Mouse (Mus musculus) forebrain, embryonic 15.5 days (tissue): ENCODE data around the gene Slain2. TPM values are rescaled to one million over a fixed set of nuclear protein-coding genes. Genes with fewer than 3 reads are reported as not detected.
"Not testable (repeated sequence)": the region's sequence is repeated elsewhere in the genome, so short reads cannot be mapped to it uniquely, and the experiment has no call there.

Experiments used
- ATAC-seq: fragments of 200-750 bp; cut with Nextera tagmentation; replicated peaks from 2 replicates; pipeline ENCODE4 v1.8.0; 2017; ENCODE audit warnings: mild to moderate bottlenecking, moderate TSS enrichment, moderate library complexity
- H3K27ac ChIP-seq: fragments of 300-500 bp; sonication (generic); replicated peaks from 2 replicates; pipeline ENCODE4 v1.5.1; 2015; ENCODE audit warnings: mild to moderate bottlenecking, inconsistent platforms
- H3K27me3 ChIP-seq: fragments of 300-500 bp; sonication (generic); 2 replicates; pipeline ENCODE4 v1.6.1; 2015; ENCODE audit warnings: inconsistent platforms
- H3K36me3 ChIP-seq: fragments of 300-500 bp; sonication (generic); 2 replicates; pipeline ENCODE4 v1.6.1; 2015; ENCODE audit warnings: mild to moderate bottlenecking, inconsistent platforms
- H3K4me1 ChIP-seq: fragments of 300-500 bp; sonication (generic); 2 replicates; pipeline ENCODE4 v1.6.1; 2015; ENCODE audit warnings: inconsistent platforms
- H3K4me2 ChIP-seq: fragments of 300-500 bp; sonication (generic); replicated peaks from 2 replicates; pipeline ENCODE4 v1.6.1; 2015; ENCODE audit warnings: mild to moderate bottlenecking, inconsistent platforms
- H3K4me3 ChIP-seq: fragments of 300-500 bp; sonication (generic); 2 replicates; pipeline ENCODE4 v1.5.1; 2015; ENCODE audit warnings: mild to moderate bottlenecking, inconsistent platforms
- H3K9ac ChIP-seq: fragments of 300-500 bp; sonication (generic); replicated peaks from 2 replicates; pipeline ENCODE4 v1.6.1; 2015; ENCODE audit warnings: mild to moderate bottlenecking, inconsistent platforms
- H3K9me3 ChIP-seq: fragments of 300-500 bp; sonication (generic); 2 replicates; pipeline ENCODE4 v1.6.1; 2016; ENCODE audit warnings: inconsistent platforms
- WGBS: fragments of 180-500 bp; shearing (Covaris S2); methylation state at CpG from one replicate; pipeline ENCODE4 v1.1.7; 2015; ENCODE audit warnings: mixed read lengths; 5-methylcytosine and 5-hydroxymethylcytosine counted together
- polyA plus RNA-seq: library from polyadenylated mRNA; unstranded; fragments of >200 nt; fragmentation: Nextera tagmentation; extraction: Ambion mirVana; gene quantifications from 2 replicates; pipeline ENCODE4 v1.2.1, GENCODE M21; 2015

The Slain2 gene
- polyA plus RNA-seq, 1 experiment from 2014 or later: 18.4 TPM

DNA sequence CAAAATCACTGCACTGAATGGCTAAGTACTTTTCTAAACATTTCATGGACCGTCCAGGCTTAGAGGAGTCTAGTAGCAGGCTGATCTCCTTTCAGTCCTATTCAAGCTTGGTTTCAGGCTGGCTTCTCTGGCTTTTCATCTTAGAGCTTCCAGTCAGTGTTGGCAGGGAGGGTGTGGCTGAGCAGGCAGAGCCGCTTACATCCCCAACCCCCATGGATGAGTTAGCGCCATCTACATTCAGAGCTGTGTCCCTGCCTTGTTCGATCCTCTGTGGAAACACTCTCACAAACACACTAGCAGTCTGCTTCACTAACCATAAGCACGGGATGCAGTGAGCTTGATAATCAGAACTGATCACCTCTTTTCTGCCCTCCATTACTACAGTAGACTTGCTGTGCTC lies 58.8 kb downstream of the Slain2 start:
- Histone ChIP-seq H3K4me2 (no peak overlapping the region), H3K27me3 (no peaks in the 10 kb centered on the region), H3K27ac (no peak overlapping the region), H3K4me1 (no peaks in the 10 kb centered on the region), H3K36me3 (peaks cover 27% of the 10 kb centered on the region), H3K4me3 (no peak overlapping the region), H3K9me3 (no peaks in the 10 kb centered on the region), H3K9ac (no peak overlapping the region)
- 42% methylated on average over 5 of the region's 5 CpGs for WGBS
- no peak for ATAC-seq

DNA sequence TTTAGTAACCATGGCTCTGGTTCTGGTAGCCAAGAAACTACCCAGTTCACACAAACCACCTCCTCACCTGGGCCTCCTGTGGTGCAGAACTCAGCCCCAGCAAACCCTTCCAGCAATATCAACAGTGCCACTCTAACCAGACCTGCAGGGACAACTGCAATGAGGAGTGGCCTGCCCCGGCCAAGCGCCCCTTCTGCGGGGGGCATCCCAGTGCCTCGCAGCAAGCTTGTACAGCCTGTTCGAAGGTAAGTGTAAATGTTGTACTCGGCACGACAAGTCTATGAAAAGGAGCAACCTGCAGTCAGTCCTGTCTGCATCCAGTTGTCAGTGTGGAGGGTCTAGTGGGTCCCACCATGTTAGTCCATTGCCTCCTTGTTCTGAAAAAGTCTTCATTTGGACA lies 60.5 kb downstream of the Slain2 start, which contains the start of gene Gm10135:
TSS of gene Gm10135 (minus strand) at position 101 of the 400 bp plus-strand sequence.
- Histone ChIP-seq H3K36me3 (peaks cover 28% of the 10 kb centered on the region), H3K27me3 (no peaks in the 10 kb centered on the region), H3K9ac (no peak within 1 kb of the TSS), H3K4me1 (no peaks in the 10 kb centered on the region), H3K27ac (no peak within 1 kb of the TSS), H3K9me3 (no peaks in the 10 kb centered on the region), H3K4me3 (no peak within 1 kb of the TSS), H3K4me2 (no peak within 1 kb of the TSS)
- ATAC-seq: no peak
- 98% methylated on average over 7 of the region's 7 CpGs for WGBS

DNA sequence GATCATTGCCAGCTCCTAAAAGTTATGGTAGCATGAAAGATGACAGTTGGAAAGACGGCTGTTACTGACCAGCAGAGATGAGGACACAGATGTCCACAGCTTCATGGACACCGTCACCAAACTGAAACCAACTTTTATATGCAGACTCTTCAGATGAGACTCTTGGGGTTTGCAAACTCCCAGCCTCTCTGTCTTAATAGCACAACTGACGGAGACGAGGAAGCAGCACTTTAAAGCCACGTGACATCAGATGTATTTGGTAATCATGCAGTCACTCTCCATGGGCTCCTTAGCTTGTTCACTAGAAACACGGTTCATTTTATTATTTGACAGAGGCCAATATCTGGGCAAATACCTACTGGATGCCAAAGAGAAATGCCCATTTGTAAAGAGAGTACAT lies 61.9 kb downstream of the Slain2 start:
- no peak for ATAC-seq
- no peaks in the 10 kb centered on the region for H3K9me3 ChIP-seq
- no peaks in the 10 kb centered on the region for H3K27me3 ChIP-seq
- H3K36me3 ChIP-seq: peaks cover 32% of the 10 kb centered on the region
- 93% methylated on average over 6 of the region's 6 CpGs for WGBS
- H3K4me1 ChIP-seq: no peaks in the 10 kb centered on the region
- no peak overlapping the region for H3K4me2 ChIP-seq
- no peak overlapping the region for H3K9ac ChIP-seq
- H3K4me3 ChIP-seq: no peak overlapping the region
- no peak overlapping the region for H3K27ac ChIP-seq

DNA sequence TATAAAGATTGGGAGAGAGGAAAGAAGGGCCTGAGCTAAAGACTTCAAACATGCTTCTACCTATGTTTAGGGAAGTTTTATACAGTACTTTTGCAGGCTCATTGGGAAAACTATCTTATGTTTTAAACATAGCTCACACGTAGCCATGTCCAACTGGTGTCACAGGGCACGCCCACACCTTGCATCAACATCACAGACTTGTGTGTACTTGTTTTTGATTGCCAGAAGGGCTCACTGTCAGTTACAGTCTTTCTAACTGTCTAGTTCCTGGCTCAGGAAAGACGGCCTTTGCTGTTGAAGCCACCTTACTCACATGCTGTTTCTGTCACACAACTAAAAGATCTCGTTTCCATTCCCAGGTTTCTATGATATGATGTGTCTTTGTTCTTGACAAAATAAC lies 62.4 kb downstream of the Slain2 start:
- 79% methylated on average over 4 of the region's 4 CpGs for WGBS
- H3K9me3 ChIP-seq: no peaks in the 10 kb centered on the region
- no peaks in the 10 kb centered on the region for H3K4me1 ChIP-seq
- no peak for ATAC-seq
- H3K4me2 ChIP-seq: no peak overlapping the region
- no peak overlapping the region for H3K9ac ChIP-seq
- H3K27ac ChIP-seq: no peak overlapping the region
- H3K36me3 ChIP-seq: peaks cover 32% of the 10 kb centered on the region
- no peaks in the 10 kb centered on the region for H3K27me3 ChIP-seq
- H3K4me3 ChIP-seq: no peak overlapping the region

DNA sequence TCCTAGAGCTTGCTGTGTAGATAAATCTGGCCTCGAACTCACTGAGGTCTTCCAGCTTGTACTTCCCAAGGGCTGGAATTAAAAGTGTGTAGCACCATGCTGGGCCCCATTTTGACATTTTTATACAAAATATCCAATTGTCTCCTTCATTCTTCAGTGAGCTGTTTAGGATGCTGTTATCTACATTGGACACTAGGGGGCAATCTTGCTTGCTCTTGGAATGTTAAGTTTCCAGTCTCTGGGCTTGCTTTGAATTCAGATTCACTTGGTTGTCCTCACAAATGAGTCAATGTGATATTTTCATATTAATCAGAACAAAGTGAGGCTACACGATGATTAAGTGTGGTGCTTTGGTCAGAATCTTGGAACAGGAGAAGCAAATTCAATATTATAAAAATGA lies 70.0 kb downstream of the Slain2 start:
- H3K4me2 ChIP-seq: no peak overlapping the region
- 5% methylated on average over 2 of the region's 2 CpGs for WGBS
- peaks cover 9% of the 10 kb centered on the region; the same call in 1 of the 2 replicates for H3K36me3 ChIP-seq
- ATAC-seq: no peak; the same call in 1 of the 2 replicates
- no peak overlapping the region for H3K27ac ChIP-seq
- no peaks in the 10 kb centered on the region for H3K9me3 ChIP-seq
- H3K27me3 ChIP-seq: no peaks in the 10 kb centered on the region
- H3K4me1 ChIP-seq: no peaks in the 10 kb centered on the region
- H3K4me3 ChIP-seq: no peak overlapping the region
- no peak overlapping the region for H3K9ac ChIP-seq

DNA sequence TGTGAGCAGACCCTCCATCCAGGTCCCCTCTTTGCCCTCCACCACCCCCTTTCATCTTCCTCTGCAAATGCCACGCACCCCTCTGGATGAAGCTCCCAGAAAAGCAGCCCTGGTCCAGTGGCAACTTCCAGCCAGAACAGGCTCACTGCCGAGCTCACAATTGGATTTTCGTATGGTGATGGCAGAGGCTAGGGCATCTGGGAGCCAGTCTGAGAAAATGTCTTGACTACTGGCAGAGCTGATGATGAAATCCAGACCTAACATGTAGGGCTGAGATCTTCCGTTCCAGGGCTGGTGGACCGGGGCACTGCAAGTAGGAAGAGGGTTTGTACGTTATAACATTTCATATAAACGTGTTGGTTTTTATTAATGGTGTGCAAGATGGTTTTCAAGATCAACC lies 73.7 kb downstream of the Slain2 start:
- no peak overlapping the region for H3K9ac ChIP-seq
- WGBS: 94% methylated on average over 7 of the region's 7 CpGs
- H3K36me3 ChIP-seq: no peaks in the 10 kb centered on the region
- H3K4me2 ChIP-seq: no peak overlapping the region
- no peak for ATAC-seq
- no peak overlapping the region for H3K4me3 ChIP-seq
- no peaks in the 10 kb centered on the region for H3K9me3 ChIP-seq
- no peak overlapping the region for H3K27ac ChIP-seq
- 0 out of 2 replicates have a peak, but pooled peaks cover 6% of the 10 kb centered on the region for H3K4me1 ChIP-seq
- H3K27me3 ChIP-seq: no peaks in the 10 kb centered on the region

DNA sequence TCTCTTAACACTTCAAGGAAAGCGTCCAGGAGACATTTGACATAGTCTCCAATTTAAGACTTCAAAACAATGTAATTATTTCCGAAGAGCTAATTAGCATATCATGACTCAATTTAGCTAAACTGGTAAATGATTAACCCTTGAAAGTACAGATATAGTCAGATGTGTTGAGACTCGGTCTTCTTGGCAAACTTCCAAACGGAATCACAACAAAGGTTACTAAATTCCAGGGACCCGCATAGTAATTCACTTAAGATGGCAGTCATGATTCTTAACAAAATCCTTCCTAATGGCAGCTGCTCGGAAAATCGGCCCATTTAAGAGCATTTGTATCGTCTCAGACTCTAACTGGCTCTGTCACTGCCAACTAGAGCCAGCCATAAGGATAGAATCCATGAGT lies 75.7 kb downstream of the Slain2 start:
- Histone ChIP-seq H3K27me3 (no peaks in the 10 kb centered on the region), H3K9me3 (no peaks in the 10 kb centered on the region), H3K9ac (no peak overlapping the region), H3K36me3 (no peaks in the 10 kb centered on the region), H3K4me2 (no peak overlapping the region), H3K4me1 (peaks cover 10% of the 10 kb centered on the region; the same call in 1 of the 2 replicates), H3K27ac (no peak overlapping the region), H3K4me3 (no peak overlapping the region)
- no peak for ATAC-seq
- 23% methylated on average over 8 of the region's 8 CpGs for WGBS

DNA sequence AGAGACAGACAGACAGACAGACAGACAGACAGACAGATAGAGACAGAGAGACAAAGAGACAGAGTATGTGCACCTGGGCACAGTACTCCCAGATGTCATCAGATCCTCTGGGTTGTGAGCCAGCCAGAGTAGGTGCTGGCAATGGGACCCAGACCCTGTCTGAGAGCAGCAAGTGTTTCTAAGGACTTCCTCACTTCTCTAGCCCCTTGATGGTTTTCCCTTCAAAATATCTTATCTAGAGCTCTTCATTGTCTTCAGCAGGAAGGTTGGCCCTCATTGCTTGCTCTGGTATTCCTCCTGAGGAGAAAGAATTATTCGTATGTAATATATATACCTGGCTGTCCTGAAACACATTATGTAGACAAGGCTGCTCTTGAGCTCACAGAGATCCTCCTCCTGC lies 78.4 kb downstream of the Slain2 start:
- no peak for ATAC-seq
- no peak overlapping the region for H3K27ac ChIP-seq
- no peaks in the 10 kb centered on the region for H3K27me3 ChIP-seq
- no peaks in the 10 kb centered on the region for H3K36me3 ChIP-seq
- H3K9ac ChIP-seq: no peak overlapping the region
- H3K4me3 ChIP-seq: no peak overlapping the region
- H3K4me1 ChIP-seq: peaks cover 14% of the 10 kb centered on the region
- H3K9me3 ChIP-seq: no peaks in the 10 kb centered on the region
- no peak overlapping the region for H3K4me2 ChIP-seq
- WGBS: 79% methylated on average over 1 of the region's 1 CpGs

DNA sequence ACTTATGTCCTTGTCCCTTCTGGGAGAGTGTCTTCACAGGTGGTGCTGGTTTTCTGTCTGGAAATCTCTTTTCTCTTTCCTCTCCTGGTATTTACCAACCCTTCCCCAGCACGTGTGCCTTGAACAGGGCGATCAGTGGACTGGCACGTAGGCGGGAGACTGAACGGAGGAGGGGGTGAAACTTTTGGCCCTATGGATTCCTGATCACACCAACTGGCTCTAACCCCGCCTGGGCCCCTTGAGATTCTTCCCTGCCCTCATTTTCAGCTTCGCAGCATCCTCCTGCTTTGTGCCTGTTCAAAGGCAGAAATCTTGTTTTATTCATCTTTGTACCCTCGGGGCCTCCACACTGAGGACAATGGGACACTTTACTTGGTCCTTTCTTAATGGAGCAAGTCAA lies 80.3 kb downstream of the Slain2 start:
- ATAC-seq: no peak
- H3K27me3 ChIP-seq: no peaks in the 10 kb centered on the region
- no peak overlapping the region for H3K4me2 ChIP-seq
- H3K27ac ChIP-seq: no peak overlapping the region
- WGBS: 29% methylated on average over 8 of the region's 8 CpGs
- no peaks in the 10 kb centered on the region for H3K36me3 ChIP-seq
- peaks cover 14% of the 10 kb centered on the region for H3K4me1 ChIP-seq
- H3K4me3 ChIP-seq: no peak overlapping the region
- no peaks in the 10 kb centered on the region for H3K9me3 ChIP-seq
- no peak overlapping the region for H3K9ac ChIP-seq

DNA sequence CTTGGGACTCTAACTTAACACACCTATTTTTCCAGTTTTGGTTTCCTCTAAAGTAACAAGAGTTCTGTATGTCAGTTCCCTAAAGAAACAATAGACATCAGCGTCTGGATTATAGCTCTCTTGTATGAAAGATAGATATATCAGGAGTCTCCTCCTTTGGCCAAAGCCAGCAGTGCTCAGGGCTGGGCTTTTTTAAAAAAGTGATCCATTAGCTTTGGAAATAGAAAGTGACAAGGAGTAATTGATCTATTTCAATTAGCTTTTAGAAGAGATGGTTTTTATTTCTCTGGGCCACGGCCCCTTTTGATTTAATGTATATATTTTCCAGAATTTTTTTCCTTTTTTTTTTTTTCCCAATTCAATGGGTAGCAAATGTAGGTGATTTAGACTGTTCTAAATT lies 80.8 kb downstream of the Slain2 start:
- Histone ChIP-seq H3K4me2 (no peak overlapping the region), H3K9ac (no peak overlapping the region), H3K9me3 (no peaks in the 10 kb centered on the region), H3K27ac (no peak overlapping the region), H3K36me3 (no peaks in the 10 kb centered on the region), H3K4me3 (no peak overlapping the region), H3K27me3 (no peaks in the 10 kb centered on the region), H3K4me1 (peaks cover 10% of the 10 kb centered on the region)
- 65% methylated on average over 2 of the region's 2 CpGs for WGBS
- no peak for ATAC-seq

DNA sequence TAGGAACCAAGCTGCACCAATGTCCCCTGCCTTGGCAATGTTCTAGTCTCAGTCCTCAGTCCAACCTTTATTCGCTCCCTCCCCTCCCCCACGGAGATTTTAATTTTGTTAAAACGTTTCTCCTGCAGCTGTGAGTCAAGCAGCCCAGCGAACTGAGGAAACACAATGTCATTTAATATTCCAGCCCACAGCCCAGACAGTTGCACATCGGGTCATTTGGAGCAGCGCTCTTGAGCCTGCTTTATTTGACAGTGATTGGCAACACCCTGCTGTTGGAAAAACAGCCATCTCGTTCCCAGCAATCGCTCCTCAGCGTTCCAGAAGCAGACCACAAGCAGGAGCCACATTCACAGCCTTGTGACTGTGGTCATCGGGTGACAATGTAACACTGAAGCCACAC lies 81.3 kb downstream of the Slain2 start:
- Histone ChIP-seq H3K27me3 (no peaks in the 10 kb centered on the region), H3K36me3 (no peaks in the 10 kb centered on the region), H3K9ac (no peak overlapping the region), H3K27ac (no peak overlapping the region), H3K4me1 (peaks cover 8% of the 10 kb centered on the region), H3K4me2 (no peak overlapping the region), H3K9me3 (no peaks in the 10 kb centered on the region), H3K4me3 (no peak overlapping the region)
- peak; percentile 48; the same call in 1 of the 2 replicates for ATAC-seq
- WGBS: 28% methylated on average over 10 of the region's 10 CpGs

DNA sequence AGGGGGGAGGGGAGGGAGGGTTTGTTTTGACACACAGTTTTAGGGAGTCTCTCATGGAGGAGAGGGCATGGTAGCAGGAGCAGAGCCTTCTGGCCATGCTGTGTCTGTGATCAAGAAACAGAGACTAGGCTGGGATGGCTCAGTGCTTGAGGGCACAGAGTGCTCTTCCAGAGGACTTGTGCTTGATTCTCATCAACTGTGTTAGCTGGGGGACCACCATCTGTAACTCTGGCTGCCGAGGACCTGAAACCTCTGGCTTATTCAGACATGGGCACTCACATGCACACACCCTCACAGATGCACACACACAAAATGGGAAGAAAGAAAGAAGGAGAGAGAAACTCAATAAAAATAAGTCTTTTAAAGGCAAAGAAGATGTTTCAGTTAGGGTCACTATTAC lies 84.4 kb downstream of the Slain2 start:
- not testable (repeated sequence) for H3K27me3 ChIP-seq, H3K4me3 ChIP-seq, ATAC-seq, H3K4me1 ChIP-seq, H3K27ac ChIP-seq, H3K4me2 ChIP-seq, H3K9me3 ChIP-seq, H3K9ac ChIP-seq, H3K36me3 ChIP-seq
- 89% methylated on average over 1 of the region's 1 CpGs for WGBS

DNA sequence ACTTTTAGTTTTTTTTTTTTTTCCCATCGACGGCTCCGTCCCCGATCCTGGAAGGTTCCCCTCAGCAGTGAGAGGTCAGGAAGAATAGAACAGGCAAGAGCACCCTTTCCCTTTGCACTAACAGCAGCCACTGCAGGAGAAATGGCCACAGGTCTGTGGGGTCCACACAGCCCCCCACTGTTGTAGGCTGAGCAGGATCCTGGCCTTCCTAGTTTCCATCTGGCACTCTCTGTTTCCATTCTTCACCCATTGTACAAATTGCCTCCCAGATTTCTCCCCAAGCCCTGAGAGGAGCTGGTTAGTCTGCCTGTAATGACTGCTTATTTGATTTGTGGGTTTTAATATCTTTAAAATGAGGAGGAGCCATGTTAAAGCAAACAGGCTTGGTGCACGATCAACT lies 89.9 kb downstream of the Slain2 start:
- Histone ChIP-seq H3K4me3 (no peak overlapping the region), H3K9me3 (no peaks in the 10 kb centered on the region), H3K27me3 (peaks cover 5% of the 10 kb centered on the region; the same call in 1 of the 2 replicates), H3K4me1 (peaks cover 10% of the 10 kb centered on the region; the same call in 1 of the 2 replicates), H3K27ac (no peak overlapping the region), H3K4me2 (no peak overlapping the region), H3K9ac (no peak overlapping the region), H3K36me3 (no peaks in the 10 kb centered on the region)
- no peak for ATAC-seq
- WGBS: 93% methylated on average over 5 of the region's 5 CpGs
